13 mouse cellular contexts compared by ENCODE assay signal in genomic region chr2:164793772-164794171, GRCm38 (mm10). TPM values are rescaled to one million over a fixed set of nuclear protein-coding genes. Genes with fewer than 3 reads are reported as not detected.
A peak's percentile ranks its signal among the peaks of the same experiment; 100 is the strongest.
DNase-seq lines count a peak whose midpoint lies in the region; ATAC-seq lines count a peak whose summit lies in the region.
"Had no signal": no experiment of that assay in that cellular context is flagged by ENCODE, and none has a peak within 500 bp of the region (broad histone marks: within the 10 kb centered on the region; RNA-seq: fewer than 3 reads in every experiment).

No protein-coding gene starts in this region.

- DNase-seq in embryonic facial prominence, embryonic 11.5 days (ENCODE audit: low spot score): peak; percentile 26
- no peak for DNase-seq in embryonic facial prominence, embryonic 10.5 days (ENCODE audit: low spot score)
- no peak for DNase-seq in liver, embryonic 13.5 days
- no peak for DNase-seq in liver, embryonic 11.5 days (ENCODE audit: low spot score)
- DNase-seq in R1 (ENCODE audit: low read depth, low spot score): peak; percentile 66
- no peak for DNase-seq in left cerebral cortex, adult 11 months (ENCODE audit: low spot score)
- no peak for DNase-seq in adrenal gland, postnatal 4 days (ENCODE audit: low spot score in 2 of 2)

- WGBS in embryonic facial prominence, embryonic 11.5 days: 96% methylated on average over 2 of the region's 2 CpGs
- WGBS in embryonic facial prominence, embryonic 10.5 days: 91% methylated on average over 2 of the region's 2 CpGs
- 81% methylated on average over 2 of the region's 2 CpGs for WGBS in liver, embryonic 13.5 days (ENCODE audit: insufficient replicate concordance)
- 88% methylated on average over 2 of the region's 2 CpGs for WGBS in liver, embryonic 11.5 days

- ATAC-seq in embryonic facial prominence, embryonic 11.5 days (replicated peaks; ENCODE audit: insufficient number of reproducible peaks, low FRiP score, low TSS enrichment, low read depth): no peak
- no peak for ATAC-seq in liver, embryonic 13.5 days (ENCODE audit: low read depth)
- ATAC-seq in liver, embryonic 11.5 days (replicated peaks; ENCODE audit: low FRiP score): no peak
- ATAC-seq in megakaryocyte-erythroid progenitor cell, adult 5-6 weeks (replicated peaks; ENCODE audit: low FRiP score, low TSS enrichment, poor library complexity, severe bottlenecking): peak; percentile 49

- peaks cover 4% of the 10 kb centered on the region for H3K36me3 ChIP-seq in embryonic facial prominence, embryonic 11.5 days (replicated peaks; ENCODE audit: control insufficient read depth, insufficient read depth, low read depth, low read length)
- H3K36me3 ChIP-seq in embryonic facial prominence, embryonic 10.5 days (replicated peaks): peaks cover 83% of the 10 kb centered on the region
- H3K36me3 ChIP-seq in liver, embryonic 13.5 days: peaks cover 86% of the 10 kb centered on the region
- H3K36me3 ChIP-seq in liver, embryonic 11.5 days (ENCODE audit: control insufficient read depth, insufficient read depth, low read length): peaks cover 29% of the 10 kb centered on the region

- no peaks in the 10 kb centered on the region for H3K4me1 ChIP-seq in embryonic facial prominence, embryonic 11.5 days (ENCODE audit: control insufficient read depth, insufficient read depth, low read length)
- H3K4me1 ChIP-seq in embryonic facial prominence, embryonic 10.5 days: peaks cover 3% of the 10 kb centered on the region
- H3K4me1 ChIP-seq in liver, embryonic 13.5 days (replicated peaks): peaks cover 26% of the 10 kb centered on the region
- no peaks in the 10 kb centered on the region for H3K4me1 ChIP-seq in liver, embryonic 11.5 days (replicated peaks; ENCODE audit: control insufficient read depth, insufficient read depth, low read length)
- H3K4me1 ChIP-seq: limb, embryonic 12.5 days had no signal

- H3K9ac ChIP-seq in embryonic facial prominence, embryonic 11.5 days (replicated peaks; ENCODE audit: low read length): no peak overlapping the region
- no peak overlapping the region; the same call in 1 of the 2 replicates for H3K9ac ChIP-seq in liver, embryonic 13.5 days
- H3K9ac ChIP-seq in liver, embryonic 11.5 days (ENCODE audit: low read depth, low read length): no peak overlapping the region
- H3K9ac ChIP-seq: limb, embryonic 12.5 days had no signal

- no peaks in the 10 kb centered on the region for H3K9me3 ChIP-seq in embryonic facial prominence, embryonic 11.5 days (replicated peaks; ENCODE audit: control insufficient read depth, low read length)
- H3K9me3 ChIP-seq in embryonic facial prominence, embryonic 10.5 days: no peaks in the 10 kb centered on the region
- H3K9me3 ChIP-seq in liver, embryonic 13.5 days (replicated peaks): no peaks in the 10 kb centered on the region
- no peaks in the 10 kb centered on the region for H3K9me3 ChIP-seq in liver, embryonic 11.5 days (ENCODE audit: control insufficient read depth, low read length)
- H3K9me3 ChIP-seq: forebrain, embryonic 10.5 days; limb, embryonic 12.5 days had no signal

- no peak overlapping the region for H3K4me2 ChIP-seq in embryonic facial prominence, embryonic 11.5 days (ENCODE audit: low read depth, low read length)
- H3K4me2 ChIP-seq in liver, embryonic 13.5 days: no peak overlapping the region
- H3K4me2 ChIP-seq in liver, embryonic 11.5 days: no peak overlapping the region
- H3K4me2 ChIP-seq: limb, embryonic 12.5 days had no signal

- H3K27me3 ChIP-seq in embryonic facial prominence, embryonic 11.5 days (ENCODE audit: control insufficient read depth, insufficient read depth, low read length): no peaks in the 10 kb centered on the region
- H3K27me3 ChIP-seq in embryonic facial prominence, embryonic 10.5 days (replicated peaks; ENCODE audit: low read depth, poor library complexity, severe bottlenecking): no peaks in the 10 kb centered on the region
- no peaks in the 10 kb centered on the region for H3K27me3 ChIP-seq in liver, embryonic 13.5 days
- no peaks in the 10 kb centered on the region for H3K27me3 ChIP-seq in liver, embryonic 11.5 days (replicated peaks; ENCODE audit: control insufficient read depth, insufficient read depth, low read length)
- H3K27me3 ChIP-seq: CH12.LX; limb, embryonic 12.5 days had no signal

- no peak overlapping the region for H3K27ac ChIP-seq in embryonic facial prominence, embryonic 11.5 days (replicated peaks; ENCODE audit: low read depth, low read length)
- H3K27ac ChIP-seq in embryonic facial prominence, embryonic 10.5 days (replicated peaks): no peak overlapping the region
- H3K27ac ChIP-seq in liver, embryonic 13.5 days: 0 out of 2 replicates have a peak overlapping the region, but pooled peaks have one; percentile 13
- H3K27ac ChIP-seq in liver, embryonic 11.5 days (ENCODE audit: low read depth, low read length): no peak overlapping the region
- H3K27ac ChIP-seq: forebrain, embryonic 10.5 days; limb, embryonic 12.5 days had no signal

- no peak overlapping the region for H3K4me3 ChIP-seq in embryonic facial prominence, embryonic 11.5 days (ENCODE audit: low read depth, low read length)
- H3K4me3 ChIP-seq in embryonic facial prominence, embryonic 10.5 days: no peak overlapping the region
- no peak overlapping the region for H3K4me3 ChIP-seq in liver, embryonic 13.5 days (replicated peaks)
- no peak overlapping the region for H3K4me3 ChIP-seq in liver, embryonic 11.5 days (ENCODE audit: low read depth, low read length)
- H3K4me3 ChIP-seq: forebrain, embryonic 10.5 days; limb, embryonic 12.5 days had no signal

RNA-seq across cellular contexts. Expression of gene Snx21, which starts 8.1 kb away (rescaled TPM):
- 9.9 and 10.5 TPM in 2 replicates for polyA plus RNA-seq in embryonic facial prominence, embryonic 11.5 days (2014; fragmentation: Nextera tagmentation; extraction: Ambion mirVana)
- polyA plus RNA-seq in embryonic facial prominence, embryonic 10.5 days (2016; fragmentation: Nextera tagmentation; extraction: Ambion mirVana): 10.7 and 11.9 TPM in 2 replicates
- polyA plus RNA-seq in liver, embryonic 13.5 days (2015; fragmentation: Nextera tagmentation; extraction: Ambion mirVana): 4.1 TPM in 2 replicates
- 8.3 and 8.4 TPM in 2 replicates for polyA plus RNA-seq in liver, embryonic 11.5 days (2014; fragmentation: Nextera tagmentation; extraction: Ambion mirVana)
- total RNA-seq in megakaryocyte-erythroid progenitor cell, adult 5-6 weeks (2014; fragmentation: Nextera tagmentation): 0.11 and 7.6 TPM in 2 replicates
- 0.33 TPM in 1 of 2 replicates, not detected in the other for total RNA-seq in megakaryocyte-erythroid progenitor cell, adult 5-6 weeks (2017)
- 10 to 100 TPM; 40.5 to 42.9 TPM for total RNA-seq in adrenal gland, postnatal 4 days (2021)

RNA-seq across cellular contexts. Expression of gene Acot8, which starts 10.9 kb away (rescaled TPM):
- polyA plus RNA-seq in embryonic facial prominence, embryonic 11.5 days (2014; fragmentation: Nextera tagmentation; extraction: Ambion mirVana): 9.6 and 11.6 TPM in 2 replicates
- 13.9 and 15.8 TPM in 2 replicates for polyA plus RNA-seq in embryonic facial prominence, embryonic 10.5 days (2016; fragmentation: Nextera tagmentation; extraction: Ambion mirVana)
- polyA plus RNA-seq in liver, embryonic 13.5 days (2015; fragmentation: Nextera tagmentation; extraction: Ambion mirVana): 18.8 and 20.3 TPM in 2 replicates
- polyA plus RNA-seq in liver, embryonic 11.5 days (2014; fragmentation: Nextera tagmentation; extraction: Ambion mirVana): 23.2 and 23.6 TPM in 2 replicates
- 15.5 and 26.4 TPM in 2 replicates for total RNA-seq in megakaryocyte-erythroid progenitor cell, adult 5-6 weeks (2014; fragmentation: Nextera tagmentation)
- total RNA-seq in megakaryocyte-erythroid progenitor cell, adult 5-6 weeks (2017): 10.1 and 17.6 TPM in 2 replicates
- total RNA-seq in adrenal gland, postnatal 4 days (2021): 10 to 100 TPM; 30.1 to 31.3 TPM

RNA-seq across cellular contexts. Expression of gene Zswim3, which starts 11.1 kb away (rescaled TPM):
- 9.8 and 11.3 TPM in 2 replicates for polyA plus RNA-seq in embryonic facial prominence, embryonic 11.5 days (2014; fragmentation: Nextera tagmentation; extraction: Ambion mirVana)
- 8.5 and 8.6 TPM in 2 replicates for polyA plus RNA-seq in embryonic facial prominence, embryonic 10.5 days (2016; fragmentation: Nextera tagmentation; extraction: Ambion mirVana)
- 4.3 and 5.1 TPM in 2 replicates for polyA plus RNA-seq in liver, embryonic 13.5 days (2015; fragmentation: Nextera tagmentation; extraction: Ambion mirVana)
- polyA plus RNA-seq in liver, embryonic 11.5 days (2014; fragmentation: Nextera tagmentation; extraction: Ambion mirVana): 7.3 and 8.7 TPM in 2 replicates
- 6.8 and 6.9 TPM in 2 replicates for total RNA-seq in megakaryocyte-erythroid progenitor cell, adult 5-6 weeks (2014; fragmentation: Nextera tagmentation)
- total RNA-seq in megakaryocyte-erythroid progenitor cell, adult 5-6 weeks (2017): 1.8 and 4.4 TPM in 2 replicates
- 1 to 10 TPM; 3.8 to 4.5 TPM for total RNA-seq in adrenal gland, postnatal 4 days (2021)

RNA-seq across cellular contexts. Expression of gene Tnnc2, which starts 14.0 kb away (rescaled TPM):
- polyA plus RNA-seq in embryonic facial prominence, embryonic 11.5 days (2014; fragmentation: Nextera tagmentation; extraction: Ambion mirVana): 4.3 and 11.2 TPM in 2 replicates
- not detected in 2 replicates for polyA plus RNA-seq in embryonic facial prominence, embryonic 10.5 days (2016; fragmentation: Nextera tagmentation; extraction: Ambion mirVana)
- polyA plus RNA-seq in liver, embryonic 13.5 days (2015; fragmentation: Nextera tagmentation; extraction: Ambion mirVana): 5.1 and 8.4 TPM in 2 replicates
- 0.47 and 1.1 TPM in 2 replicates for polyA plus RNA-seq in liver, embryonic 11.5 days (2014; fragmentation: Nextera tagmentation; extraction: Ambion mirVana)
- total RNA-seq in megakaryocyte-erythroid progenitor cell, adult 5-6 weeks (2014; fragmentation: Nextera tagmentation): not detected in 2 replicates
- not detected in 2 replicates for total RNA-seq in megakaryocyte-erythroid progenitor cell, adult 5-6 weeks (2017)
- 100 to 1,000 TPM in 1 of 2 experiments, 10 to 100 TPM in 1; 94.0 to 231 TPM for total RNA-seq in adrenal gland, postnatal 4 days (2021)
- total RNA-seq: adrenal gland, adult 8-10 months; CH12.LX had no signal
- polyA plus RNA-seq: forebrain, embryonic 10.5 days; midbrain, embryonic 14.5 days had no signal

RNA-seq across cellular contexts. Expression of gene Ube2c, which starts 24.1 kb away (rescaled TPM):
- polyA plus RNA-seq in embryonic facial prominence, embryonic 11.5 days (2014; fragmentation: Nextera tagmentation; extraction: Ambion mirVana): 534 and 547 TPM in 2 replicates
- polyA plus RNA-seq in embryonic facial prominence, embryonic 10.5 days (2016; fragmentation: Nextera tagmentation; extraction: Ambion mirVana): 571 and 605 TPM in 2 replicates
- polyA plus RNA-seq in liver, embryonic 13.5 days (2015; fragmentation: Nextera tagmentation; extraction: Ambion mirVana): 762 and 764 TPM in 2 replicates
- 482 and 522 TPM in 2 replicates for polyA plus RNA-seq in liver, embryonic 11.5 days (2014; fragmentation: Nextera tagmentation; extraction: Ambion mirVana)
- total RNA-seq in megakaryocyte-erythroid progenitor cell, adult 5-6 weeks (2014; fragmentation: Nextera tagmentation): 194 and 207 TPM in 2 replicates
- total RNA-seq in megakaryocyte-erythroid progenitor cell, adult 5-6 weeks (2017): 90.6 and 159 TPM in 2 replicates
- total RNA-seq in adrenal gland, postnatal 4 days (2021): 10 to 100 TPM; 48.4 to 64.6 TPM

Comparison
In these comparisons a context has a peak if more than half of its experiments do, and no peak if none do; other contexts are left out.
1. DNase-seq: peak in embryonic facial prominence, embryonic 11.5 days (single experiment) and R1 (single experiment); none in embryonic facial prominence, embryonic 10.5 days (single experiment), liver, embryonic 13.5 days (single experiment), liver, embryonic 11.5 days (single experiment), left cerebral cortex, adult 11 months (single experiment) and adrenal gland, postnatal 4 days (0 of 2).